ENCODE assay signal across 9 mouse cellular contexts in genomic region chr11:77495507-77495906, GRCm38 (mm10). TPM values are rescaled to one million over a fixed set of nuclear protein-coding genes. Genes with fewer than 3 reads are reported as not detected.
DNase-seq lines count a peak whose midpoint lies in the region; ATAC-seq and TF ChIP-seq lines count a peak whose summit lies in the region.
"Had no signal": no experiment of that assay in that cellular context is flagged by ENCODE, and none has a peak within 500 bp of the region (broad histone marks: within the 10 kb centered on the region; RNA-seq: fewer than 3 reads in every experiment).

No protein-coding gene starts in this region.

- peaks cover 17% of the 10 kb centered on the region for H3K36me3 ChIP-seq in heart, embryonic 10.5 days
- H3K36me3 ChIP-seq in lung, embryonic 14.5 days (ENCODE audit: insufficient read depth): peaks cover 20% of the 10 kb centered on the region
- H3K36me3 ChIP-seq in hindbrain, embryonic 15.5 days: peaks cover 12% of the 10 kb centered on the region; the same call in 1 of the 2 replicates
- H3K36me3 ChIP-seq in stomach, embryonic 15.5 days: peaks cover 6% of the 10 kb centered on the region; the same call in 1 of the 2 replicates

- no peak for TF ChIP-seq CTCF in lung, embryonic 14.5 days (IDR thresholded peaks at IDR 0.05; ENCODE audit: low read depth)

- no peaks in the 10 kb centered on the region for H3K9me3 ChIP-seq in heart, embryonic 10.5 days
- no peaks in the 10 kb centered on the region for H3K9me3 ChIP-seq in lung, embryonic 14.5 days (ENCODE audit: low read depth, low read length)
- H3K9me3 ChIP-seq in hindbrain, embryonic 15.5 days: no peaks in the 10 kb centered on the region
- no peaks in the 10 kb centered on the region for H3K9me3 ChIP-seq in stomach, embryonic 15.5 days

- H3K27ac ChIP-seq in heart, embryonic 10.5 days: peak overlapping the region; percentile 97; the same call in 1 of the 2 replicates
- H3K27ac ChIP-seq in lung, embryonic 14.5 days (ENCODE audit: low read depth): no peak overlapping the region
- no peak overlapping the region for H3K27ac ChIP-seq in hindbrain, embryonic 15.5 days (replicated peaks)
- peak overlapping the region; percentile 41; the same call in 1 of the 2 replicates for H3K27ac ChIP-seq in stomach, embryonic 15.5 days

- peaks cover 81% of the 10 kb centered on the region for H3K4me1 ChIP-seq in heart, embryonic 10.5 days
- H3K4me1 ChIP-seq in lung, embryonic 14.5 days (ENCODE audit: insufficient read depth): peaks cover 17% of the 10 kb centered on the region
- peaks cover 71% of the 10 kb centered on the region for H3K4me1 ChIP-seq in hindbrain, embryonic 15.5 days (replicated peaks)
- peaks cover 64% of the 10 kb centered on the region for H3K4me1 ChIP-seq in stomach, embryonic 15.5 days

- peak overlapping the region; percentile 90; the same call in 1 of the 2 replicates for H3K4me2 ChIP-seq in lung, embryonic 14.5 days
- peak overlapping the region; percentile 95 for H3K4me2 ChIP-seq in hindbrain, embryonic 15.5 days
- H3K4me2 ChIP-seq in stomach, embryonic 15.5 days: peak overlapping the region; percentile 88; the same call in 1 of the 2 replicates

- intact Hi-C loops in heart, postnatal 36 days (cut with DNase I): no loop called here

- no peak overlapping the region for H3K4me3 ChIP-seq in heart, embryonic 10.5 days
- no peak overlapping the region for H3K4me3 ChIP-seq in lung, embryonic 14.5 days (ENCODE audit: low read depth, low read length)
- no peak overlapping the region for H3K4me3 ChIP-seq in hindbrain, embryonic 15.5 days
- H3K4me3 ChIP-seq in stomach, embryonic 15.5 days (replicated peaks): 0 out of 2 replicates have a peak overlapping the region, but pooled peaks have one; percentile 1

- no peaks in the 10 kb centered on the region for H3K27me3 ChIP-seq in heart, embryonic 10.5 days (ENCODE audit: insufficient read depth, poor library complexity, severe bottlenecking)
- no peaks in the 10 kb centered on the region for H3K27me3 ChIP-seq in lung, embryonic 14.5 days (ENCODE audit: insufficient read depth, low read length)
- no peaks in the 10 kb centered on the region for H3K27me3 ChIP-seq in hindbrain, embryonic 15.5 days
- no peaks in the 10 kb centered on the region for H3K27me3 ChIP-seq in stomach, embryonic 15.5 days (replicated peaks)

- H3K9ac ChIP-seq in lung, embryonic 14.5 days: no peak overlapping the region
- H3K9ac ChIP-seq in hindbrain, embryonic 15.5 days: 0 out of 2 replicates have a peak overlapping the region, but pooled peaks have one; percentile 91
- no peak overlapping the region for H3K9ac ChIP-seq in stomach, embryonic 15.5 days

- DNase-seq in heart, embryonic 10.5 days (ENCODE audit: low spot score): no peak
- DNase-seq in heart, postnatal 36 days: no peak
- DNase-seq in lung, embryonic 14.5 days: no peak
- no peak for DNase-seq in lung, postnatal 10 days
- DNase-seq in spleen, postnatal 10 days (ENCODE audit: low spot score in 2 of 2): no peak
- DNase-seq in urinary bladder, adult 18-20 months (ENCODE audit: low spot score in 2 of 2): no peak

- ATAC-seq in lung, embryonic 14.5 days (ENCODE audit: insufficient read depth): no peak
- no peak for ATAC-seq in hindbrain, embryonic 15.5 days (ENCODE audit: low FRiP score, low read depth)
- ATAC-seq in stomach, embryonic 15.5 days (ENCODE audit: insufficient read depth, low FRiP score, low read depth): no peak

RNA-seq across cellular contexts. Expression of gene Git1, which starts 2.1 kb away (rescaled TPM):
- polyA plus RNA-seq in heart, embryonic 10.5 days (2016; fragmentation: Nextera tagmentation; extraction: Ambion mirVana): 9.0 and 11.9 TPM in 2 replicates
- total RNA-seq in heart, postnatal 36 days (2021): 10 to 100 TPM; 55.2 to 57.1 TPM
- 18.4 and 21.1 TPM in 2 replicates for polyA plus RNA-seq in lung, embryonic 14.5 days (2014; fragmentation: Nextera tagmentation; extraction: Ambion mirVana)
- polyA plus RNA-seq in hindbrain, embryonic 15.5 days (2015; fragmentation: Nextera tagmentation; extraction: Ambion mirVana): 16.4 and 18.1 TPM in 2 replicates
- 9.7 and 10.9 TPM in 2 replicates for polyA plus RNA-seq in stomach, embryonic 15.5 days (2015; fragmentation: Nextera tagmentation; extraction: Ambion mirVana)

RNA-seq across cellular contexts. Expression of gene Ankrd13b, which starts 6.0 kb away (rescaled TPM):
- polyA plus RNA-seq in heart, embryonic 10.5 days (2016; fragmentation: Nextera tagmentation; extraction: Ambion mirVana): 2.5 and 3.5 TPM in 2 replicates
- total RNA-seq in heart, postnatal 36 days (2021): 10 to 100 TPM in 1 of 2 experiments, 1 to 10 TPM in 1; 9.8 to 10.4 TPM
- polyA plus RNA-seq in lung, embryonic 14.5 days (2014; fragmentation: Nextera tagmentation; extraction: Ambion mirVana): 12.1 and 12.9 TPM in 2 replicates
- 36.6 and 50.7 TPM in 2 replicates for polyA plus RNA-seq in hindbrain, embryonic 15.5 days (2015; fragmentation: Nextera tagmentation; extraction: Ambion mirVana)
- 5.9 and 6.2 TPM in 2 replicates for polyA plus RNA-seq in stomach, embryonic 15.5 days (2015; fragmentation: Nextera tagmentation; extraction: Ambion mirVana)

RNA-seq across cellular contexts. Expression of gene Abhd15, which starts 19.4 kb away (rescaled TPM):
- polyA plus RNA-seq in heart, embryonic 10.5 days (2016; fragmentation: Nextera tagmentation; extraction: Ambion mirVana): 1.6 and 1.9 TPM in 2 replicates
- 1 to 10 TPM; 2.3 to 3.1 TPM for total RNA-seq in heart, postnatal 36 days (2021)
- 3.0 and 3.2 TPM in 2 replicates for polyA plus RNA-seq in lung, embryonic 14.5 days (2014; fragmentation: Nextera tagmentation; extraction: Ambion mirVana)
- 2.7 TPM in 2 replicates for polyA plus RNA-seq in hindbrain, embryonic 15.5 days (2015; fragmentation: Nextera tagmentation; extraction: Ambion mirVana)
- polyA plus RNA-seq in stomach, embryonic 15.5 days (2015; fragmentation: Nextera tagmentation; extraction: Ambion mirVana): 4.0 and 5.2 TPM in 2 replicates

RNA-seq across cellular contexts. Expression of gene Trp53i13, which starts 20.3 kb away (rescaled TPM):
- polyA plus RNA-seq in heart, embryonic 10.5 days (2016; fragmentation: Nextera tagmentation; extraction: Ambion mirVana): 25.2 and 30.2 TPM in 2 replicates
- total RNA-seq in heart, postnatal 36 days (2021): 1 to 10 TPM; 8.3 to 8.7 TPM
- polyA plus RNA-seq in lung, embryonic 14.5 days (2014; fragmentation: Nextera tagmentation; extraction: Ambion mirVana): 39.2 and 40.3 TPM in 2 replicates
- polyA plus RNA-seq in hindbrain, embryonic 15.5 days (2015; fragmentation: Nextera tagmentation; extraction: Ambion mirVana): 16.8 and 19.6 TPM in 2 replicates
- 33.7 and 35.8 TPM in 2 replicates for polyA plus RNA-seq in stomach, embryonic 15.5 days (2015; fragmentation: Nextera tagmentation; extraction: Ambion mirVana)

RNA-seq across cellular contexts. Expression of gene Gm10392, which starts 23.5 kb away (rescaled TPM):
- polyA plus RNA-seq in heart, embryonic 10.5 days (2016; fragmentation: Nextera tagmentation; extraction: Ambion mirVana): 0.11 TPM in 1 of 2 replicates, not detected in the other
- not detected for total RNA-seq in heart, postnatal 36 days (2021)
- polyA plus RNA-seq in lung, embryonic 14.5 days (2014; fragmentation: Nextera tagmentation; extraction: Ambion mirVana): 0.16 TPM in 1 of 2 replicates, not detected in the other
- 0.12 and 0.16 TPM in 2 replicates for polyA plus RNA-seq in hindbrain, embryonic 15.5 days (2015; fragmentation: Nextera tagmentation; extraction: Ambion mirVana)
- 0.13 and 0.15 TPM in 2 replicates for polyA plus RNA-seq in stomach, embryonic 15.5 days (2015; fragmentation: Nextera tagmentation; extraction: Ambion mirVana)
- polyA plus RNA-seq: lung, embryonic 16.5 days had no signal

Comparison
In these comparisons a context has a peak if more than half of its experiments do, and no peak if none do; other contexts are left out.
1. H3K27ac ChIP-seq: peak in heart, embryonic 10.5 days (single experiment) and stomach, embryonic 15.5 days (single experiment); none in lung, embryonic 14.5 days (single experiment) and hindbrain, embryonic 15.5 days (single experiment).
2. Peak in every context shown above with its lines, with median percentiles within 50 percentile points of each other: H3K4me2 ChIP-seq.